Comparison of ENCODE assay signal across 9 mouse cellular contexts in the genomic region with DNA sequence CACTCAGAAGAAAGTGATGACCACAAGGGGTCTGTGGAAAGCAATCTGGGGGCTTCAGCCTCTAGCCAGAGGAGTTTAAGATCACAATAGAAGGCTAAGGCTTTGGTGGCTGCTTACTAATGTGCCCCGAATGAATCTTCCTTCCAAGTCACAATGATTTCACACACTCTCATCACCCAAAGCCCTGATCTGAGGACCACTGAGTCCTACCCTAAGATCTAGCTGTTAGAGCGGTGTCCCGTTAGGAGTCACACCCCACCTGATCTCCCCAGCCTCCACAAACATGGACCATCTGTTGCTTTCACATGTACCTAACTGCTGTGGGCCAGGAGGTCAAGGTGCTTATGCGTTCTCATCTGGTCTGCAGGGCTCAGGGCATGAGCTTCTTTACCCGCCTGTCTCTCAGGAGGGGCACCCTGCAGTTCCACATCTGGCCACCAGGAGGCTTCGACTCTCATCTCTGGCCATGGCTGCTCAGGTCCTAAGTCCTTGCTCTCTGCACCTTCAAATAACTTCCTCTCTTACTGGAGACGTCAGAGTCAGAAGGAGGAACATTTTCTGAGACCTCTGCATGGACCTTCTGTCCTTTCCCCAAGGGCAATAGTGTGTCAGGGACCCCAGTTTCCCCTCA. TPM values are rescaled to one million over a fixed set of nuclear protein-coding genes. Genes with fewer than 3 reads are reported as not detected.
A peak's percentile ranks its signal among the peaks of the same experiment; 100 is the strongest.
DNase-seq lines count a peak whose midpoint lies in the region; ATAC-seq and TF ChIP-seq lines count a peak whose summit lies in the region.
"Had no signal": no experiment of that assay in that cellular context is flagged by ENCODE, and none has a peak within 500 bp of the region (broad histone marks: within the 10 kb centered on the region; RNA-seq: fewer than 3 reads in every experiment).

No protein-coding gene starts in this region.

- no peaks in the 10 kb centered on the region for H3K36me3 ChIP-seq in forebrain, postnatal 0 days (ENCODE audit: insufficient read depth)
- H3K36me3 ChIP-seq: hindbrain, embryonic 15.5 days had no signal

- H3K9ac ChIP-seq in forebrain, postnatal 0 days, result no peak overlapping the region
- H3K9ac ChIP-seq: hindbrain, embryonic 15.5 days had no signal

- H3K4me1 ChIP-seq in forebrain, postnatal 0 days (ENCODE audit: insufficient read depth), result no peaks in the 10 kb centered on the region

- H3K4me3 ChIP-seq in forebrain, postnatal 0 days (ENCODE audit: low read depth, low read length), result no peak overlapping the region
- H3K4me3 ChIP-seq: hindbrain, embryonic 15.5 days had no signal

- H3K27me3 ChIP-seq in forebrain, postnatal 0 days (ENCODE audit: insufficient read depth, low read length), result 0 out of 2 replicates have a peak, but pooled peaks cover 1% of the 10 kb centered on the region
- H3K27me3 ChIP-seq: hindbrain, embryonic 15.5 days had no signal

- H3K27ac ChIP-seq in forebrain, postnatal 0 days (ENCODE audit: low read depth, low read length), result no peak overlapping the region
- H3K27ac ChIP-seq: hindbrain, embryonic 15.5 days had no signal

- H3K9me3 ChIP-seq in forebrain, postnatal 0 days (ENCODE audit: low read length), result no peaks in the 10 kb centered on the region
- H3K9me3 ChIP-seq: hindbrain, embryonic 15.5 days had no signal

- TF ChIP-seq CTCF in forebrain, postnatal 0 days (IDR thresholded peaks at IDR 0.05; ENCODE audit: low read depth), result peak; percentile 95

- intact Hi-C loops in heart, postnatal 36 days (cut with DNase I), result loop anchor here (2.0 kb wide), 2 partner anchors 18 to 134 kb away; no protein-coding TSS in a partner anchor

- WGBS in forebrain, postnatal 0 days, result 39% methylated on average over 7 of the region's 7 CpGs

- peak; percentile 54; the same call in 1 of the 2 replicates for ATAC-seq in forebrain, postnatal 0 days

- peak; percentile 87 for DNase-seq in ES-CJ7 (ENCODE audit: low read depth, low spot score)
- peak; percentile 42 for DNase-seq in c-Kit-positive CD71-positive TER-119-negative erythroid progenitor cells, embryonic 14.5 days (ENCODE audit: low read depth)
- peak; percentile 75 for DNase-seq in forebrain, postnatal 0 days
- peak; percentile 78 to 92 for DNase-seq in heart, postnatal 36 days
- peak; percentile 47 to 88 for DNase-seq in layer of hippocampus, adult 18-20 months (ENCODE audit: low spot score in 2 of 2)
- peak; percentile 93 for DNase-seq in lung, postnatal 14 days
- DNase-seq in retina, postnatal 1 day, result peak; percentile 85
- DNase-seq in urinary bladder, adult 18-20 months (ENCODE audit: low spot score in 2 of 2), result peak; percentile 71 to 83

- no peak overlapping the region for H3K4me2 ChIP-seq in forebrain, postnatal 0 days (ENCODE audit: low read depth)
- H3K4me2 ChIP-seq: hindbrain, embryonic 15.5 days had no signal

RNA-seq across cellular contexts. Expression of a gene that starts 7.3 kb away (rescaled TPM):
- total RNA-seq in forebrain, postnatal 0 days (2014; rRNA removed), result 0.31 and 0.81 TPM in 2 replicates
- 0.35 and 0.40 TPM in 2 replicates for polyA plus RNA-seq in forebrain, postnatal 0 days (2015; fragmentation: Nextera tagmentation; extraction: Ambion mirVana)
- 1 to 10 TPM; 5.6 to 8.2 TPM for total RNA-seq in heart, postnatal 36 days (2021)
- 1 to 10 TPM; 1.0 to 1.3 TPM for total RNA-seq in layer of hippocampus, adult 18-20 months (2021)

RNA-seq across cellular contexts. Expression of a gene that starts 25.0 kb away (rescaled TPM):
- total RNA-seq in forebrain, postnatal 0 days (2014; rRNA removed), result 0.67 and 0.77 TPM in 2 replicates
- polyA plus RNA-seq in forebrain, postnatal 0 days (2015; fragmentation: Nextera tagmentation; extraction: Ambion mirVana), result 0.63 and 0.89 TPM in 2 replicates
- total RNA-seq in heart, postnatal 36 days (2021), result 1,000 to 10,000 TPM; 8,733 to 8,759 TPM
- total RNA-seq in layer of hippocampus, adult 18-20 months (2021), result 1 to 10 TPM; 1.7 to 2.0 TPM

RNA-seq across cellular contexts. Expression of a gene that starts 31.9 kb away (rescaled TPM):
- 0.19 TPM in 1 of 2 replicates, not detected in the other for total RNA-seq in forebrain, postnatal 0 days (2014; rRNA removed)
- polyA plus RNA-seq in forebrain, postnatal 0 days (2015; fragmentation: Nextera tagmentation; extraction: Ambion mirVana), result 0.39 and 0.48 TPM in 2 replicates
- 1 to 10 TPM; 1.0 to 1.4 TPM for total RNA-seq in heart, postnatal 36 days (2021)
- 1 to 10 TPM; 1.2 to 1.5 TPM for total RNA-seq in layer of hippocampus, adult 18-20 months (2021)

RNA-seq across cellular contexts. Expression of a gene that starts 45.2 kb away (rescaled TPM):
- 23.6 and 27.2 TPM in 2 replicates for total RNA-seq in forebrain, postnatal 0 days (2014; rRNA removed)
- 28.5 and 30.3 TPM in 2 replicates for polyA plus RNA-seq in forebrain, postnatal 0 days (2015; fragmentation: Nextera tagmentation; extraction: Ambion mirVana)
- total RNA-seq in heart, postnatal 36 days (2021), result 10 to 100 TPM in 1 of 2 experiments, 1 to 10 TPM in 1; 9.7 to 13.3 TPM
- total RNA-seq in layer of hippocampus, adult 18-20 months (2021), result 10 to 100 TPM; 13.2 to 13.9 TPM

Comparison
In these comparisons a context has a peak if more than half of its experiments do, and no peak if none do; other contexts are left out.
1. DNase-seq: peak in every context shown above with its lines; median percentile 93 in lung, postnatal 14 days; 87 in ES-CJ7; 85 in heart, postnatal 36 days; 85 in retina, postnatal 1 day; 77 in urinary bladder, adult 18-20 months; 75 in forebrain, postnatal 0 days; 68 in layer of hippocampus, adult 18-20 months; 42 in c-Kit-positive CD71-positive TER-119-negative erythroid progenitor cells, embryonic 14.5 days.
2. RNA of a gene that starts 25.0 kb away (total RNA-seq): 8,733 to 8,759 TPM in heart, postnatal 36 days; 1.7 to 2.0 TPM in layer of hippocampus, adult 18-20 months and 0.67 to 0.77 TPM in forebrain, postnatal 0 days; every median in the first group is over 1,000 times any median in the second.